In genomic region chr1:170901536-170902238, GRCm38 (mm10) we compare ENCODE assay signal across 8 mouse cellular contexts. TPM values are rescaled to one million over a fixed set of nuclear protein-coding genes. Genes with fewer than 3 reads are reported as not detected.
DNase-seq lines count a peak whose midpoint lies in the region; ATAC-seq and TF ChIP-seq lines count a peak whose summit lies in the region.

No protein-coding gene starts in this region.

- DNase-seq in 416B (ENCODE audit: low read depth): peak; percentile 91
- DNase-seq in adrenal gland, postnatal 4 days (ENCODE audit: low spot score in 2 of 2): peak; percentile 66 to 85
- DNase-seq in embryonic facial prominence, embryonic 14.5 days (ENCODE audit: low spot score): peak; percentile 83
- peak; percentile 82 to 84 for DNase-seq in heart, adult 2 months
- DNase-seq in kidney, adult 18-20 months: peak; percentile 88
- peak; percentile 92 for DNase-seq in limb, embryonic 10.5 days (ENCODE audit: low spot score)

- H3K4me2 ChIP-seq in embryonic facial prominence, embryonic 14.5 days (ENCODE audit: low read depth, low read length): peak overlapping the region; percentile 24; the same call in 1 of the 2 replicates
- peak overlapping the region; percentile 19; the same call in 1 of the 2 replicates for H3K4me2 ChIP-seq in midbrain, embryonic 13.5 days (replicated peaks)

- H3K4me1 ChIP-seq in embryonic facial prominence, embryonic 14.5 days (ENCODE audit: control insufficient read depth, insufficient read depth, low read length): no peaks in the 10 kb centered on the region
- H3K4me1 ChIP-seq in heart, adult 2 months (ENCODE audit: control insufficient read depth, insufficient read depth, low read length): no peaks in the 10 kb centered on the region; the same call in 1 of the 2 replicates
- H3K4me1 ChIP-seq in limb, embryonic 10.5 days: 0 out of 2 replicates have a peak, but pooled peaks cover 3% of the 10 kb centered on the region
- no peaks in the 10 kb centered on the region for H3K4me1 ChIP-seq in midbrain, embryonic 13.5 days (replicated peaks)
- H3K4me1 ChIP-seq in small intestine, adult 2 months (ENCODE audit: control insufficient read depth, insufficient read depth, insufficient read length, low read length): peaks cover 7% of the 10 kb centered on the region; the same call in 1 of the 2 replicates

- intact Hi-C loops in heart, adult 2 months (cut with DNase I): loop anchor here (1.0 kb wide), 2 partner anchors 91 to 95 kb away; no protein-coding TSS in a partner anchor

- TF ChIP-seq POLR2A in heart, adult 2 months (IDR thresholded peaks at IDR 0.05; ENCODE audit: insufficient read depth, low read depth, low read length): no peak
- TF ChIP-seq POLR2A in small intestine, adult 2 months (IDR thresholded peaks at IDR 0.05; ENCODE audit: low read depth, low read length): no peak

- H3K27me3 ChIP-seq in embryonic facial prominence, embryonic 14.5 days (replicated peaks; ENCODE audit: control insufficient read depth, insufficient read depth, low read length): peaks cover 14% of the 10 kb centered on the region
- 0 out of 2 replicates have a peak, but pooled peaks cover 1% of the 10 kb centered on the region for H3K27me3 ChIP-seq in heart, adult 2 months (ENCODE audit: control insufficient read depth, insufficient read depth, low read length)
- H3K27me3 ChIP-seq in limb, embryonic 10.5 days (ENCODE audit: low read depth, poor library complexity, severe bottlenecking): peaks cover 34% of the 10 kb centered on the region
- H3K27me3 ChIP-seq in midbrain, embryonic 13.5 days: peaks cover 40% of the 10 kb centered on the region
- peaks cover 5% of the 10 kb centered on the region; the same call in 1 of the 2 replicates for H3K27me3 ChIP-seq in small intestine, adult 2 months (ENCODE audit: control insufficient read depth, insufficient read depth, low read length)

- H3K27ac ChIP-seq in embryonic facial prominence, embryonic 14.5 days (replicated peaks; ENCODE audit: low read depth, low read length): no peak overlapping the region
- no peak overlapping the region for H3K27ac ChIP-seq in heart, adult 2 months
- no peak overlapping the region for H3K27ac ChIP-seq in limb, embryonic 10.5 days
- H3K27ac ChIP-seq in midbrain, embryonic 13.5 days: no peak overlapping the region
- H3K27ac ChIP-seq in small intestine, adult 2 months (ENCODE audit: insufficient read depth, low read depth, low read length): no peak overlapping the region

- H3K9ac ChIP-seq in embryonic facial prominence, embryonic 14.5 days (ENCODE audit: low read depth, low read length): no peak overlapping the region
- no peak overlapping the region for H3K9ac ChIP-seq in heart, adult 2 months (ENCODE audit: low read depth, low read length)
- H3K9ac ChIP-seq in midbrain, embryonic 13.5 days (replicated peaks): no peak overlapping the region

- TF ChIP-seq EP300 in heart, adult 2 months (IDR thresholded peaks at IDR 0.05; ENCODE audit: insufficient read depth, low read depth, low read length): no peak

- 28% methylated on average over 10 of the region's 10 CpGs for WGBS in embryonic facial prominence, embryonic 14.5 days
- 33% methylated on average over 10 of the region's 10 CpGs for WGBS in heart, adult 2 months
- 32% methylated on average over 10 of the region's 10 CpGs for WGBS in limb, embryonic 10.5 days
- 30% methylated on average over 10 of the region's 10 CpGs for WGBS in midbrain, embryonic 13.5 days
- 33% methylated on average over 10 of the region's 10 CpGs for WGBS in small intestine, adult 2 months

- peak; percentile 86 for TF ChIP-seq CTCF in heart, adult 2 months (IDR thresholded peaks at IDR 0.05)
- TF ChIP-seq CTCF in small intestine, adult 2 months (IDR thresholded peaks at IDR 0.05; ENCODE audit: extremely low read depth, insufficient read length, insufficient replicate concordance, low read depth, low read length): peak; percentile 84; the same call in 1 of the 2 replicates

- no peaks in the 10 kb centered on the region for H3K9me3 ChIP-seq in embryonic facial prominence, embryonic 14.5 days (ENCODE audit: control insufficient read depth, low read length)
- H3K9me3 ChIP-seq in limb, embryonic 10.5 days (replicated peaks): no peaks in the 10 kb centered on the region
- no peaks in the 10 kb centered on the region for H3K9me3 ChIP-seq in midbrain, embryonic 13.5 days

- no peaks in the 10 kb centered on the region for H3K79me2 ChIP-seq in heart, adult 2 months (replicated peaks; ENCODE audit: control insufficient read depth, insufficient read depth, low read length)

- no peak overlapping the region; the same call in 1 of the 2 replicates for H3K4me3 ChIP-seq in embryonic facial prominence, embryonic 14.5 days (ENCODE audit: low read depth, low read length)
- no peak overlapping the region for H3K4me3 ChIP-seq in heart, adult 2 months
- 0 out of 2 replicates have a peak overlapping the region, but pooled peaks have one; percentile 17 for H3K4me3 ChIP-seq in limb, embryonic 10.5 days
- 0 out of 2 replicates have a peak overlapping the region, but pooled peaks have one; percentile 3 for H3K4me3 ChIP-seq in midbrain, embryonic 13.5 days (replicated peaks)
- peak overlapping the region; percentile 28 for H3K4me3 ChIP-seq in small intestine, adult 2 months (ENCODE audit: low read depth, low read length)

- no peaks in the 10 kb centered on the region for H3K36me3 ChIP-seq in embryonic facial prominence, embryonic 14.5 days (ENCODE audit: control insufficient read depth, insufficient read depth, low read length)
- H3K36me3 ChIP-seq in heart, adult 2 months (ENCODE audit: control insufficient read depth, insufficient read depth, low read length): no peaks in the 10 kb centered on the region
- no peaks in the 10 kb centered on the region for H3K36me3 ChIP-seq in limb, embryonic 10.5 days
- no peaks in the 10 kb centered on the region for H3K36me3 ChIP-seq in midbrain, embryonic 13.5 days
- no peaks in the 10 kb centered on the region for H3K36me3 ChIP-seq in small intestine, adult 2 months (ENCODE audit: control insufficient read depth, insufficient read depth, low read length)

- peak; percentile 65; the same call in 1 of the 2 replicates for ATAC-seq in embryonic facial prominence, embryonic 14.5 days (ENCODE audit: low read depth)
- ATAC-seq in midbrain, embryonic 13.5 days: peak; percentile 62; the same call in 1 of the 2 replicates

RNA-seq across cellular contexts. Expression of gene Fcrlb, which starts 11.1 kb away (rescaled TPM):
- not detected for total RNA-seq in adrenal gland, postnatal 4 days (2021)
- not detected in 2 replicates for polyA plus RNA-seq in embryonic facial prominence, embryonic 14.5 days (2014; fragmentation: Nextera tagmentation; extraction: Ambion mirVana)
- not detected for total RNA-seq in heart, adult 2 months (2021)
- polyA plus RNA-seq in heart, adult 2 months (2012; rRNA removed): not detected in 2 replicates
- polyA plus RNA-seq in limb, embryonic 10.5 days (2016; fragmentation: Nextera tagmentation; extraction: Ambion mirVana): not detected in 2 replicates
- 0.16 and 0.26 TPM in 2 replicates for polyA plus RNA-seq in midbrain, embryonic 13.5 days (2015; fragmentation: Nextera tagmentation; extraction: Ambion mirVana)
- polyA plus RNA-seq in small intestine, adult 2 months (2012; rRNA removed): 0.61 and 0.89 TPM in 2 replicates

RNA-seq across cellular contexts. Expression of gene Dusp12, which starts 16.3 kb away (rescaled TPM):
- total RNA-seq in adrenal gland, postnatal 4 days (2021): 10 to 100 TPM; 24.1 to 26.4 TPM
- polyA plus RNA-seq in embryonic facial prominence, embryonic 14.5 days (2014; fragmentation: Nextera tagmentation; extraction: Ambion mirVana): 43.7 and 44.7 TPM in 2 replicates
- total RNA-seq in heart, adult 2 months (2021): 1 to 10 TPM; 6.8 to 7.0 TPM
- 6.7 and 10.3 TPM in 2 replicates for polyA plus RNA-seq in heart, adult 2 months (2012; rRNA removed)
- polyA plus RNA-seq in limb, embryonic 10.5 days (2016; fragmentation: Nextera tagmentation; extraction: Ambion mirVana): 42.8 and 43.7 TPM in 2 replicates
- polyA plus RNA-seq in midbrain, embryonic 13.5 days (2015; fragmentation: Nextera tagmentation; extraction: Ambion mirVana): 38.0 and 39.8 TPM in 2 replicates
- polyA plus RNA-seq in small intestine, adult 2 months (2012; rRNA removed): 5.5 and 8.0 TPM in 2 replicates

RNA-seq across cellular contexts. Expression of gene Gm26620, which starts 16.8 kb away (rescaled TPM):
- 1 to 10 TPM; 1.1 to 1.7 TPM for total RNA-seq in adrenal gland, postnatal 4 days (2021)
- 1.1 and 1.5 TPM in 2 replicates for polyA plus RNA-seq in embryonic facial prominence, embryonic 14.5 days (2014; fragmentation: Nextera tagmentation; extraction: Ambion mirVana)
- under 1 TPM in 1 of 2 experiments, not detected in 1; 0.52 TPM for total RNA-seq in heart, adult 2 months (2021)
- polyA plus RNA-seq in heart, adult 2 months (2012; rRNA removed): 0.53 and 0.61 TPM in 2 replicates
- 0.49 and 0.58 TPM in 2 replicates for polyA plus RNA-seq in limb, embryonic 10.5 days (2016; fragmentation: Nextera tagmentation; extraction: Ambion mirVana)
- polyA plus RNA-seq in midbrain, embryonic 13.5 days (2015; fragmentation: Nextera tagmentation; extraction: Ambion mirVana): 0.32 TPM in 1 of 2 replicates, not detected in the other
- polyA plus RNA-seq in small intestine, adult 2 months (2012; rRNA removed): 1.1 and 1.5 TPM in 2 replicates

RNA-seq across cellular contexts. Expression of gene Fcrla, which starts 25.7 kb away (rescaled TPM):
- total RNA-seq in adrenal gland, postnatal 4 days (2021): 1 to 10 TPM in 1 of 2 experiments, under 1 TPM in 1; 0.64 to 1.0 TPM
- not detected in 2 replicates for polyA plus RNA-seq in embryonic facial prominence, embryonic 14.5 days (2014; fragmentation: Nextera tagmentation; extraction: Ambion mirVana)
- under 1 TPM; 0.39 to 0.89 TPM for total RNA-seq in heart, adult 2 months (2021)
- 1.9 and 2.2 TPM in 2 replicates for polyA plus RNA-seq in heart, adult 2 months (2012; rRNA removed)
- not detected in 2 replicates for polyA plus RNA-seq in limb, embryonic 10.5 days (2016; fragmentation: Nextera tagmentation; extraction: Ambion mirVana)
- polyA plus RNA-seq in midbrain, embryonic 13.5 days (2015; fragmentation: Nextera tagmentation; extraction: Ambion mirVana): not detected in 2 replicates
- polyA plus RNA-seq in small intestine, adult 2 months (2012; rRNA removed): 1.8 and 4.2 TPM in 2 replicates

RNA-seq across cellular contexts. Expression of gene Atf6, which starts 34.1 kb away (rescaled TPM):
- 10 to 100 TPM; 28.1 to 30.4 TPM for total RNA-seq in adrenal gland, postnatal 4 days (2021)
- 10.8 and 11.7 TPM in 2 replicates for polyA plus RNA-seq in embryonic facial prominence, embryonic 14.5 days (2014; fragmentation: Nextera tagmentation; extraction: Ambion mirVana)
- total RNA-seq in heart, adult 2 months (2021): 10 to 100 TPM; 62.6 to 82.3 TPM
- 22.0 and 44.5 TPM in 2 replicates for polyA plus RNA-seq in heart, adult 2 months (2012; rRNA removed)
- polyA plus RNA-seq in limb, embryonic 10.5 days (2016; fragmentation: Nextera tagmentation; extraction: Ambion mirVana): 7.1 and 8.0 TPM in 2 replicates
- polyA plus RNA-seq in midbrain, embryonic 13.5 days (2015; fragmentation: Nextera tagmentation; extraction: Ambion mirVana): 7.8 and 8.3 TPM in 2 replicates
- polyA plus RNA-seq in small intestine, adult 2 months (2012; rRNA removed): 4.4 and 8.4 TPM in 2 replicates

Comparison
In these comparisons a context has a peak if more than half of its experiments do, and no peak if none do; other contexts are left out.
1. H3K4me3 ChIP-seq: peak in limb, embryonic 10.5 days (single experiment), midbrain, embryonic 13.5 days (single experiment) and small intestine, adult 2 months (single experiment); none in embryonic facial prominence, embryonic 14.5 days (single experiment) and heart, adult 2 months (single experiment).
2. Peak in every context shown above with its lines, with median percentiles within 50 percentile points of each other: DNase-seq.